Mouse (Mus musculus) ovary, postnatal 14 days (tissue): ENCODE data around the gene Xk.
"Not testable (repeated sequence)": the region's sequence is repeated elsewhere in the genome, so short reads cannot be mapped to it uniquely, and the experiment has no call there.

Experiments
- DNase-seq: peaks from one replicate; pipeline ENCODE4 v3.0.0; 2022; ENCODE audit warnings: low spot score

Gene Xk

GRCm38 (mm10) chrX:9316457-9316856, 43.9 kb downstream of the Xk start:
- not testable (repeated sequence) for DNase-seq

DNA sequence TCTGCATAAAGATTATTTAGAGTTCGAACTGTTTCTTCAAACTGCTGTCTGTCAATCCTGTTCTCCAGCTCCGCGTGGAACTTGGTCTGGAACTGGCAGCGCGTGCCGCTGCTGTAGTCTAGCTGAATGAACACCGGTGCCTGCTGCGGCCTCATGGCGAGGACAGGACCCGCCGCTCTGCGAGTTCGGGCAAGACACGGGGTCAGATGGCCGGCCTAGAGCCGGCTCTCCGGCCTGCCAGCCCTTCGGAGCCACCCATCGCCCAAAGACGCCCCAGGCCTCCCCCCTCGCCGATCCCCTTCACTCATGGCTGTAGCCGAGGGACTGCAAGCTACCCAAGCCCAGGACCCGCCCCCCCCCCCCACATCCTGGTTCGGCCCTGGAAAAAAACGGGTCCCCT, 55.4 kb downstream of the Xk start:
- not testable (repeated sequence) for DNase-seq

- DNase-seq = not testable (repeated sequence)
These were observed 59.9 kb downstream of the Xk start for GRCm38 (mm10) chrX:9332366-9332962.

DNA sequence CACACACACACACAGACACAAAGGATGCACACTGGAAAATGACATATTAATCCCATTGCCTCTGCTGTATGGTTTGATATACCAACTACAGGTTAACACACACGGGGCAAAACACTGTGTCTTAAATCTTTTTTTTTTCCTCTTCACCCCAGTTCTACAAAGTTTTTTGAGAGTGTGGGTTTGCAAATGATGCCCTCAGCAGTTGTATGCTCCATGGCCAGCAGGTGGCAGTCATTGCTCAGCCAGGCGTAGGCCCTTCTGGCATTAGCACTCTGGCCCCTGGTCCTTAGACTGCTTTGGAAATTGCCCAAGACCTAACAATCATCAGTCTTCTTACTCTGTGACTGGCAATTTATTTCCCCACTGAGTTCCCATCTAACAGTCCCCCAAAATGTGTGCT, 60.5 kb downstream of the Xk start:
- DNase-seq = peak; percentile 50

DNA sequence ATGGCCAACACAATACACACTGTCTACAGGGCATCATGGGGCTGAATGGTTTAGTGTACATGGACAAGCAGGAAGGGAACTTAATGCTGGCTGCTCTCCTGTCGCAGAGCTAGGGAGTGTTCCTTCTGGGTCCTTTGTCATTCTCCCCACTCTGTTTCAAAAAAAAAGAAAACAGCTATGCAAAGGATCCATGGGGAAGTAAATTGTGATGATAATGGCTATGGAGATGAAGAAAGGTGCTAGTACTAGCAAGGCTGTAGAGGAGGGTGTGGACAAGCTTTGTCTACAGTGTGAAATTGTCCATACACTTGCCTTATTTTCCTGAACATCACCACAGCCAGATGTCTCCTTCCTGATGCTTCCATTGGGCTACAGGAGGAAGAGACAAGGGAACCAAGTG, 62.4 kb downstream of the Xk start:
- DNase-seq = not testable (repeated sequence)

GRCm38 (mm10) chrX:9350327-9350726, 77.8 kb downstream of the Xk start, which contains the start of gene H2al1k:
TSS of gene H2al1k (plus strand) at chrX:9350627.
- not testable (repeated sequence) for DNase-seq
